Mouse (Mus musculus) erythroblast, embryonic 14.5 days (primary cell): Measurements from ENCODE around the gene Chchd6. TPM values are rescaled to one million over a fixed set of nuclear protein-coding genes. Genes with fewer than 3 reads are reported as not detected.

ENCODE experiments used
- H3K27me3 ChIP-seq: 2 replicates; pipeline ENCODE4 v1.6.1; 2012; ENCODE audit warnings: inconsistent platforms; ENCODE audit not compliant: control insufficient read depth
- H3K36me3 ChIP-seq: 2 replicates; pipeline ENCODE4 v1.6.1; 2012; ENCODE audit warnings: mild to moderate bottlenecking, inconsistent platforms; ENCODE audit not compliant: control insufficient read depth
- H3K4me1 ChIP-seq: 2 replicates; pipeline ENCODE4 v1.6.1; 2012; ENCODE audit warnings: inconsistent platforms; ENCODE audit not compliant: control insufficient read depth
- H3K4me3 ChIP-seq: replicated peaks from 2 replicates; pipeline ENCODE3; 2012; ENCODE audit warnings: moderate library complexity, mild to moderate bottlenecking, inconsistent platforms
- H3K9me3 ChIP-seq: 2 replicates; pipeline ENCODE4 v1.6.1; 2012; ENCODE audit warnings: low read length, inconsistent platforms, mixed read lengths; ENCODE audit not compliant: control insufficient read depth
- GATA1 ChIP-seq: IDR thresholded peaks from 2 replicates; pipeline ENCODE4 v1.6.1; 2012; ENCODE audit warnings: low read length, inconsistent platforms, mixed read lengths
- TAL1 ChIP-seq: IDR thresholded peaks from 3 replicates; pipeline ENCODE4 v1.6.1; 2012; ENCODE audit warnings: low read length, inconsistent platforms, mixed read lengths
- polyA plus RNA-seq: library from polyadenylated mRNA; stranded (reverse); fragments of >175 nt; gene quantifications from 2 replicates; pipeline ENCODE4 v1.2.3, GENCODE M21; 2012

The Chchd6 gene
- polyA plus RNA-seq, 1 experiment = 1.6 TPM

- H3K27me3 ChIP-seq = no peaks in the 10 kb centered on the region
- H3K36me3 ChIP-seq = no peaks in the 10 kb centered on the region
- H3K9me3 ChIP-seq = no peaks in the 10 kb centered on the region
- TF ChIP-seq TAL1 = no peak
- no peak for TF ChIP-seq GATA1
- H3K4me1 ChIP-seq = no peaks in the 10 kb centered on the region; the same call in 1 of the 2 replicates
- no peak overlapping the region for H3K4me3 ChIP-seq
These were observed 43.0 kb downstream of the Chchd6 start for GRCm38 (mm10) chr6:89552321-89553011.

GRCm38 (mm10) chr6:89549157-89549556, 46.3 kb downstream of the Chchd6 start:
- H3K4me3 ChIP-seq = no peak overlapping the region
- no peaks in the 10 kb centered on the region for H3K36me3 ChIP-seq
- H3K4me1 ChIP-seq = no peaks in the 10 kb centered on the region
- H3K9me3 ChIP-seq = no peaks in the 10 kb centered on the region
- TF ChIP-seq GATA1 (no peak), TAL1 (no peak)
- no peaks in the 10 kb centered on the region for H3K27me3 ChIP-seq

GRCm38 (mm10) chr6:89547951-89548350, 47.5 kb downstream of the Chchd6 start:
- H3K4me3 ChIP-seq = no peak overlapping the region
- no peak for TF ChIP-seq TAL1
- TF ChIP-seq GATA1 = no peak
- no peaks in the 10 kb centered on the region for H3K4me1 ChIP-seq
- no peaks in the 10 kb centered on the region for H3K36me3 ChIP-seq
- H3K9me3 ChIP-seq = no peaks in the 10 kb centered on the region
- no peaks in the 10 kb centered on the region for H3K27me3 ChIP-seq

- H3K27me3 ChIP-seq = no peaks in the 10 kb centered on the region
- TF ChIP-seq GATA1 (no peak), TAL1 (no peak)
- peaks cover 9% of the 10 kb centered on the region for H3K4me1 ChIP-seq
- no peaks in the 10 kb centered on the region for H3K9me3 ChIP-seq
- H3K4me3 ChIP-seq = no peak overlapping the region
- H3K36me3 ChIP-seq = no peaks in the 10 kb centered on the region
These were observed 57.2 kb downstream of the Chchd6 start for GRCm38 (mm10) chr6:89538102-89538751.

GRCm38 (mm10) chr6:89535626-89536225, 59.7 kb downstream of the Chchd6 start:
- H3K4me3 ChIP-seq = no peak overlapping the region
- no peaks in the 10 kb centered on the region for H3K27me3 ChIP-seq
- H3K4me1 ChIP-seq = peaks cover 9% of the 10 kb centered on the region
- TF ChIP-seq TAL1 (no peak), GATA1 (no peak)
- H3K9me3 ChIP-seq = no peaks in the 10 kb centered on the region
- no peaks in the 10 kb centered on the region for H3K36me3 ChIP-seq

- TF ChIP-seq TAL1 (no peak), GATA1 (no peak)
- no peaks in the 10 kb centered on the region for H3K4me1 ChIP-seq
- H3K27me3 ChIP-seq = no peaks in the 10 kb centered on the region
- H3K4me3 ChIP-seq = no peak overlapping the region
- H3K36me3 ChIP-seq = no peaks in the 10 kb centered on the region
- no peaks in the 10 kb centered on the region for H3K9me3 ChIP-seq
These were observed 70.7 kb downstream of the Chchd6 start for GRCm38 (mm10) chr6:89524766-89525165.

GRCm38 (mm10) chr6:89510154-89510553, 85.3 kb downstream of the Chchd6 start:
- Histone ChIP-seq H3K27me3 (no peaks in the 10 kb centered on the region), H3K9me3 (no peaks in the 10 kb centered on the region), H3K36me3 (no peaks in the 10 kb centered on the region), H3K4me3 (no peak overlapping the region), H3K4me1 (no peaks in the 10 kb centered on the region)
- TF ChIP-seq TAL1 = no peak
- TF ChIP-seq GATA1 = no peak

- H3K27me3 ChIP-seq = no peaks in the 10 kb centered on the region
- no peak overlapping the region for H3K4me3 ChIP-seq
- no peaks in the 10 kb centered on the region for H3K36me3 ChIP-seq
- no peaks in the 10 kb centered on the region for H3K9me3 ChIP-seq
- TF ChIP-seq GATA1 = no peak
- no peaks in the 10 kb centered on the region for H3K4me1 ChIP-seq
These were observed 86.7 kb downstream of the Chchd6 start for GRCm38 (mm10) chr6:89508725-89509124.

GRCm38 (mm10) chr6:89508263-89508662, 87.2 kb downstream of the Chchd6 start:
- Histone ChIP-seq H3K4me3 (no peak overlapping the region), H3K4me1 (no peaks in the 10 kb centered on the region), H3K36me3 (no peaks in the 10 kb centered on the region), H3K27me3 (no peaks in the 10 kb centered on the region), H3K9me3 (no peaks in the 10 kb centered on the region)
- TF ChIP-seq GATA1 = no peak
- no peak for TF ChIP-seq TAL1
